Mouse (Mus musculus) MEL (cell line): ENCODE measurements at regions not wholly inside any gene's neighbourhood (a gene's known extent, or its start where the extent isn't known, plus 50 kb on each side); places are given as distances from the start of the nearest gene placed in this dataset.

ENCODE experiments used
- CHD2 ChIP-seq: IDR thresholded peaks from 2 replicates; pipeline ENCODE4 v1.6.1; 2011; ENCODE audit warnings: low read length, improper control_type of control experiment
- CTCF ChIP-seq, 3 experiments: IDR thresholded peaks in 2 of 3; conservative IDR thresholded peaks in 1 of 3; 2 replicates each; pipeline ENCODE4 v1.5.1; 2011 to 2012; ENCODE audit warnings: low read length in 3 of 3, low read depth in 2 of 3, mild to moderate bottlenecking in 2 of 3, improper control_type of control experiment in 1 of 3, inconsistent platforms in 1 of 3, mixed read lengths in 1 of 3, moderate library complexity in 1 of 3; ENCODE audit not compliant: control insufficient read depth in 1 of 3, insufficient read depth in 1 of 3, poor library complexity in 1 of 3, severe bottlenecking in 1 of 3
- ETS1 ChIP-seq: IDR thresholded peaks from 2 replicates; pipeline ENCODE4 v1.6.1; 2012; ENCODE audit warnings: low read depth, mild to moderate bottlenecking, inconsistent platforms, low read length, improper control_type of control experiment, moderate library complexity
- KAT2A ChIP-seq: conservative IDR thresholded peaks from 2 replicates; pipeline ENCODE4 v1.6.1; 2012; ENCODE audit warnings: low read depth, low read length, improper control_type of control experiment, inconsistent platforms
- MAX ChIP-seq: IDR thresholded peaks from 2 replicates; pipeline ENCODE4 v1.6.1; 2011; ENCODE audit warnings: low read length, improper control_type of control experiment
- NELFE ChIP-seq: IDR thresholded peaks from 2 replicates; pipeline ENCODE4 v1.6.1; 2011; ENCODE audit warnings: low read depth, low read length, improper control_type of control experiment
- POLR2A ChIP-seq, 2 experiments: IDR thresholded peaks; 2 replicates each; pipeline ENCODE4 v1.6.1; 2011 to 2012; ENCODE audit warnings: low read length in 2 of 2, mild to moderate bottlenecking in 2 of 2, control low read depth in 1 of 2, improper control_type of control experiment in 1 of 2, low read depth in 1 of 2, moderate library complexity in 1 of 2; ENCODE audit not compliant: control insufficient read depth in 1 of 2, insufficient read depth in 1 of 2, poor library complexity in 1 of 2
- POLR2AphosphoS2 ChIP-seq: IDR thresholded peaks from 2 replicates; pipeline ENCODE4 v1.6.1; 2011; ENCODE audit warnings: low read length, improper control_type of control experiment
- ZC3H11A ChIP-seq: IDR thresholded peaks from 2 replicates; pipeline ENCODE4 v1.6.1; 2012; ENCODE audit warnings: low read depth, mild to moderate bottlenecking, inconsistent platforms, low read length, improper control_type of control experiment

DNA sequence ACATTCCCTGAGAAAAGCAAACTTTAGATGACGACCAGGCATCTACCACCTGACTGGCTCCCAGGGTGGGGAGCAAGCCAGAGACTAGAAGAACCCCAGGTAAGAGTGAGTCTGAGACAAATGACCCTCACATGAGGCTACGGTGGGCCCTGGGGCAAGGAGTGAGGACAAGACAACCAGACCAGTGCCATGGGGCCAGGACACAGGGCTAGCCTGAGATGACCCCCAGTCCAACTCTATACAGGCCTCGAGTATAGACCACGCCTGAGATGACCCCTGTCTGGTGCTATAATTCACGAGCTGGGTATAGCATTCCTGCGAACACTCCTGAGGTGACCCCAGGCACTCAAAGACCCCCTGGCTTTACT, 1814.9 kb downstream of the 9330182O14Rik start:
- TF ChIP-seq MAX = no peak
- no peak for TF ChIP-seq CHD2
- TF ChIP-seq CTCF (IDR thresholded peaks at IDR 0.05 in 2 of 3, conservative IDR thresholded peaks at IDR 0.05 in 1 of 3; ENCODE audit: control insufficient read depth in 1 of 3, insufficient read depth in 1 of 3, low read depth in 2 of 3, low read length in 3 of 3, poor library complexity in 1 of 3, severe bottlenecking in 1 of 3) = no peak
- TF ChIP-seq POLR2A (IDR thresholded peaks at IDR 0.05; ENCODE audit: control insufficient read depth in 1 of 2, insufficient read depth in 1 of 2, low read depth in 1 of 2, low read length in 2 of 2, poor library complexity in 1 of 2) = no peak
- TF ChIP-seq ZC3H11A = no peak
- TF ChIP-seq POLR2AphosphoS2 = no peak
- no peak for TF ChIP-seq NELFE
- TF ChIP-seq ETS1 = no peak
- no peak for TF ChIP-seq KAT2A
